Mouse (Mus musculus) kidney, embryonic 15.5 days (tissue): ENCODE data around the gene Ror2. TPM values are rescaled to one million over a fixed set of nuclear protein-coding genes. Genes with fewer than 3 reads are reported as not detected.
"Not testable (repeated sequence)": the region's sequence is repeated elsewhere in the genome, so short reads cannot be mapped to it uniquely, and the experiment has no call there.

Experiments
- ATAC-seq: fragments of 200-750 bp; cut with Nextera tagmentation; replicated peaks from 2 replicates; pipeline ENCODE4 v1.8.0; 2017; ENCODE audit warnings: moderate TSS enrichment; ENCODE audit not compliant: low FRiP score
- H3K27ac ChIP-seq: fragments of 300-500 bp; sonication (generic); 2 replicates; pipeline ENCODE4 v1.5.1; 2015; ENCODE audit warnings: mild to moderate bottlenecking, inconsistent platforms
- H3K27me3 ChIP-seq: fragments of 300-500 bp; sonication (generic); 2 replicates; pipeline ENCODE4 v1.6.1; 2015; ENCODE audit warnings: inconsistent platforms
- H3K36me3 ChIP-seq: fragments of 300-500 bp; sonication (generic); 2 replicates; pipeline ENCODE4 v1.6.1; 2015; ENCODE audit warnings: inconsistent platforms
- H3K4me1 ChIP-seq: fragments of 300-500 bp; sonication (generic); 2 replicates; pipeline ENCODE4 v1.6.1; 2015; ENCODE audit warnings: inconsistent platforms
- H3K4me2 ChIP-seq: fragments of 300-500 bp; sonication (generic); 2 replicates; pipeline ENCODE4 v1.6.1; 2015; ENCODE audit warnings: moderate library complexity, mild to moderate bottlenecking, inconsistent platforms
- H3K4me3 ChIP-seq: fragments of 300-500 bp; sonication (generic); replicated peaks from 2 replicates; pipeline ENCODE4 v1.5.1; 2015; ENCODE audit warnings: mild to moderate bottlenecking, inconsistent platforms
- H3K9ac ChIP-seq: fragments of 300-500 bp; sonication (generic); 2 replicates; pipeline ENCODE4 v1.6.1; 2015; ENCODE audit warnings: mild to moderate bottlenecking, inconsistent platforms
- H3K9me3 ChIP-seq: fragments of 300-500 bp; sonication (generic); replicated peaks from 2 replicates; pipeline ENCODE4 v1.6.1; 2016; ENCODE audit warnings: inconsistent platforms
- WGBS: fragments of 180-500 bp; shearing (Covaris S2); methylation state at CpG from one replicate; pipeline ENCODE4 v1.1.7; 2015; ENCODE audit warnings: mixed read lengths; 5-methylcytosine and 5-hydroxymethylcytosine counted together
- polyA plus RNA-seq: library from polyadenylated mRNA; unstranded; fragments of >200 nt; fragmentation: Nextera tagmentation; extraction: Ambion mirVana; gene quantifications from 2 replicates; pipeline ENCODE4 v1.2.1, GENCODE M21; 2015

Ror2 gene
- polyA plus RNA-seq = 9.6 and 11.2 TPM in 2 replicates

DNA sequence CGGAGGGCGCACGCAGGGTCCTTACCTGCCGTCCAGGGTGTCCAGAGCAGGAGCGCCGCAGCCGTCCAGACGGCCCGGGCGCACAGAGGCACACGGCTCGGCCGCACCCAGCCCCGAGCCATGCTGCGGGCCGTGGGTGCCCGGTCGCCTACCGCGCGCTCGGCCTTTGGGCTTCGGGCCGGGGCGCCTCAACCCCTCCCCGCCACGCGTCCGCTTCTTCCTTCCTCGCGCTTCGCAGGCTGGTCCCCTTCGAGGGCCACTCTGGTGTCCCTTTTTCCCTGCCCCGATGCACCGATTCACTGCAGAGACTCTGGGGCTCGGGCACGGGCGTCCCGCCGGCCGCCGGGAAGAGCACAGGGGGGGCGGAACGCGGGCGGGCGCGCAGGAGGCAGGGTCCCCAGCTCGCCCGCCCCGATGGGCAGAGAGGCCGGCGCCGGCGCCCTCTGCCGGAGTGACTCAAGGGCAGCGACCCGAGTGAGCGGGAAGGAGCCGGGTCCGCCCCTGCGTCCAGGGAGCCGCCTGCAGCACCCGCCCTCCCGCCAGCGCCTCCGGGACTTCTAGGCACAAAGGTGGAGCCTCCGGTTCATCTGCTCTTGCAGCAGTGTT is at the start of gene Ror2:
Gene Ror2 (minus strand): TSS at position 369 of the 606 bp plus-strand sequence.
- Histone ChIP-seq H3K27me3 (peaks cover 48% of the 10 kb centered on the region), H3K36me3 (no peaks in the 10 kb centered on the region), H3K9me3 (no peaks in the 10 kb centered on the region), H3K4me3 (peak within 1 kb of the TSS; percentile 71), H3K9ac (peak within 1 kb of the TSS; percentile 77), H3K27ac (peak within 1 kb of the TSS; percentile 67), H3K4me2 (peak within 1 kb of the TSS; percentile 87), H3K4me1 (peaks cover 45% of the 10 kb centered on the region)
- peak; percentile 83 for ATAC-seq
- WGBS = under 1% methylated on average over 65 of the region's 68 CpGs

DNA sequence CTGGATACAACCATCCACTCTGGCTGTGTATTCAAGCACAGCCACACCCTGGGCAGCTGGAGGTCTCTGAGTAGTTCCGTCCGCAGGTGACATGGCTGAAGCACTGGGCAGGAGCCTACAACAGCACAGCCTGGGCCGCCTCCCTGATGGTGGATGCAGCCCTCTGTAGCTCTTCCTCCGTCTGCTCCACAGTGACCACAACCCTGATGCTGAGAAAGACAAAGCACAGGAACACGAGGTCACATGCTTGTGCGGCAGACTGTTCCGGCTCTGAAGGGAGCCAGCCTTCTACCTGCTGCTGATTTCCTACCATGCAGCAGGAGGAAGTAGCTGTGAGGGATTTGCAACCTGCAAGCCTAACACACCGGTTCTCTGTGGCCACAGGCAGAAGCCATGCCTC is 47.8 kb upstream of the Ror2 start:
- Histone ChIP-seq H3K9ac (no peak overlapping the region), H3K36me3 (peaks cover 65% of the 10 kb centered on the region), H3K9me3 (no peaks in the 10 kb centered on the region), H3K27ac (no peak overlapping the region), H3K4me2 (no peak overlapping the region), H3K4me3 (no peak overlapping the region), H3K4me1 (no peaks in the 10 kb centered on the region), H3K27me3 (no peaks in the 10 kb centered on the region)
- WGBS = 88% methylated on average over 8 of the region's 8 CpGs
- ATAC-seq = no peak

DNA sequence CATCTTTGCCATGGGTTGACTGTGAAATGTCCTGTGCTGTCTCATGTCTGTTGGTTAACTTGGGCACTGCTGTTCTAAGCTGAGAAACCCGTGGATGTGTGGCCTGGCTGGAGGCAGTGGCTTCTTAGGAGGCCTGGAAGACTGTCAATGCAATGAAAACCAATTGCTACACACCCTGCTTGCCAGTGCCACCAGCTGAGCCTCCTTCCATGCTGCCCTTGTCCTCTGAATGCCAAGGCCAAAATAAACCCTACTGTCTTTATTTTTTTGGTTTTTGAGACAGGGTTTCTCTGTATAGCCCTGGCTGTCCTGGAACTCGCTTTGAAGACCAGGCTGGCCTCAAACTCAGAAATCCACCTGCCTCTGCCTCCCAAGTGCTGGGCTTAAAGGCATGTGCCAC is 44.3 kb upstream of the Ror2 start:
- Histone ChIP-seq H3K4me2 (no peak overlapping the region), H3K27ac (no peak overlapping the region), H3K9ac (no peak overlapping the region), H3K36me3 (peaks cover 33% of the 10 kb centered on the region), H3K27me3 (no peaks in the 10 kb centered on the region), H3K4me1 (no peaks in the 10 kb centered on the region), H3K4me3 (no peak overlapping the region), H3K9me3 (no peaks in the 10 kb centered on the region; the same call in 1 of the 2 replicates)
- WGBS = 88% methylated on average over 2 of the region's 2 CpGs
- ATAC-seq = no peak

DNA sequence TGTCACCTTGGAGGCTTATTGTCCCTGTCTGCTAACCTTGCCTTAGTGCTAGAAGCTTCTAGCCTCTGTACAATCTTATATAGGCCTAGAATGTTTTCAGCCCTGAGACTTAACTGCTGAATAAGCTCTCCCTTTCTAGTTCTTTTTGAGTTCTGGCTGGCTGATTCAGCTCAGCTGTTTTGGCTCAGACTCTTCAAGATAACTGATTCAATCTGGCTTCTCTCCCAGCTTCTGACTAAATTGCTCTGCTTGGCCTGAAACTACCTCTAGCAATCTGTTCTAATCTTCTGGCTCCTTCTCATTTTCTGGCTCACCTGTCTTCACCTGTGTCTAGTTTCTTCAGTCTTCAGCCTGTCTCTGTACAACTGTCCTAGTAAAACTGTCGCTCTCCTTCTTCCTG is 39.6 kb upstream of the Ror2 start:
- Histone ChIP-seq H3K36me3 (no peaks in the 10 kb centered on the region), H3K4me2 (no peak overlapping the region), H3K27ac (no peak overlapping the region), H3K4me1 (peaks cover 7% of the 10 kb centered on the region; the same call in 1 of the 2 replicates), H3K4me3 (no peak overlapping the region), H3K9me3 (no peaks in the 10 kb centered on the region; the same call in 1 of the 2 replicates), H3K9ac (no peak overlapping the region), H3K27me3 (no peaks in the 10 kb centered on the region)
- WGBS = 98% methylated on average over 1 of the region's 1 CpGs
- no peak for ATAC-seq

DNA sequence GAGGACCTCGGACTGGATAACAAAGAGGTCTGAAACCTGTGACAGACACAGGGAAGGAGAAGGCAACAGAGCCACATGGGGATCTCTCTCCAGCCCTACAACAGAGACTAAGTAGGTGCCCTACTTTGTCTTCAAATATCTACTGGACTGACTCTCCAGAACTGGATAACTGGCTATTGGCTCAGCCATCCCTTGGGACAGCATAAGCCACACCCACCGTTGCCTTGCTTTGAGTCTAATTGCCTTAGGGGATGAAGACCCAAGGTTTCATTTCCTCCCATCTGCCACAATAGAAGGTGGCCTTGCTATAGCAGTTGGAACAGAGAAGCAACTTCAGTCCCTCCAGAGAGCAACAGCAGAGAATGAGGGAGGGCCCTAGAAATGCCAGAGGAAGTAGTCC is 37.7 kb upstream of the Ror2 start:
- no peaks in the 10 kb centered on the region for H3K36me3 ChIP-seq
- no peaks in the 10 kb centered on the region; the same call in 1 of the 2 replicates for H3K9me3 ChIP-seq
- H3K4me3 ChIP-seq = no peak overlapping the region
- H3K9ac ChIP-seq = no peak overlapping the region
- peaks cover 7% of the 10 kb centered on the region; the same call in 1 of the 2 replicates for H3K4me1 ChIP-seq
- WGBS = 77% methylated on average over 2 of the region's 2 CpGs
- H3K27ac ChIP-seq = no peak overlapping the region
- ATAC-seq = no peak
- H3K4me2 ChIP-seq = no peak overlapping the region
- no peaks in the 10 kb centered on the region for H3K27me3 ChIP-seq

DNA sequence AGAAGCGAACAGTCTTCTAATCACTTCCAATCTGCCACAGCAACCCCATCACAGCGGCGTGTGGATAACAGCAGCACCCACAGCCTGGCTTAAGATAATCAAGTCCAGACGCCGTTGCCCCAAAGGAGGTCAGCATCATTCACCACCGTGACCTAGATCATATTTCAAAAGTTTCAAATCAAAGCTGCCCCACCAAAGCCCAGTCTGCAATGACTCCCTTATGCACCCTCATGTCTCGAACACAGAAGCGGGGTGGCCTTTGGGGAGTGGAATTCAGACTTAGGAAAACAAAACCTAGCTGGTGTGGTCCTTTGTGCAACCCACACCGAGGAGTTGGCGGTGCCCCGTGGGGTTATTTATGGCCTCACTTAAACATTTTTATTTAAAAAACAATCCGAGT is 35.0 kb upstream of the Ror2 start:
- Histone ChIP-seq H3K9ac (no peak overlapping the region), H3K9me3 (no peaks in the 10 kb centered on the region; the same call in 1 of the 2 replicates), H3K4me2 (no peak overlapping the region), H3K4me3 (no peak overlapping the region), H3K36me3 (no peaks in the 10 kb centered on the region), H3K27ac (no peak overlapping the region), H3K27me3 (peaks cover 10% of the 10 kb centered on the region), H3K4me1 (peaks cover 16% of the 10 kb centered on the region)
- WGBS = 29% methylated on average over 12 of the region's 12 CpGs
- ATAC-seq = no peak

DNA sequence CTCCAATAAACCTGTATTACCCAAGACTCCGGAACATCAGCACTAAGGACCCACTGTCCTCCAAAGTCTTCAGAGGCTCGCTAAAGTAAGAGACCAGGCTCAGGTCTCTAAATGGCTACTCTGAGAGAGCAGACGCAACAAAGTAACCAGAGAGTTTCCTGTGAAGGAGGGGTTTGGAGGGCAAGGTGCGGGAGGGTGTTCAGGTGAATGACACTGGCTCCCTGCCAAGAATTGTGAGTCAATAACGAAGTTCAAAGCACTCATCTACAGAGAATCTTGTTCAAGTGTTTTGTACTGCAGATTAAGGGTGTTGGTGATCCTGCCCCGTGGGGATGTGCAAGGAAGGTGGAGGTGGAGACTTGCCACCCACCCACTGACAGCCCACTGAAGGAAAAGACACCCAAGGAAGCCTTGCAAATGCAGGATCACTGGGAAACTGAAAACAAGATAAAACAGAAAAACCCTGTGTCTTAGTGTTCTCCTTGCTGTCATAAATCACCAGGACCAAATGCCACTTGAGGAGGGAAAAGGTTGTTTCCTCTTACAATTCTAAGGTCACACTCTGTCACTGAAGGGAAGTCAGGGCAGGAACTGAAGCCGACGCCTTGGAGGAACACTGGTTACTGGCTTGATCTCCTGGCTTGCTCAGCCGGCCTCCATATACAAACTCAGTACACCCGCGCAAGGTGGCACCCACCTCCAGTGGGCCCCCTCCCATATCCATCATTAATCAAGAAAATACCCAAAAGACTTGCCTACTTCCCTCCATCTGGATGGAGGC is 30.8 kb upstream of the Ror2 start:
- H3K9ac ChIP-seq = no peak overlapping the region
- no peak overlapping the region for H3K27ac ChIP-seq
- H3K36me3 ChIP-seq = no peaks in the 10 kb centered on the region
- peaks cover 19% of the 10 kb centered on the region for H3K27me3 ChIP-seq
- WGBS = 28% methylated on average over 11 of the region's 11 CpGs
- no peak for ATAC-seq
- no peak overlapping the region for H3K4me2 ChIP-seq
- no peak overlapping the region for H3K4me3 ChIP-seq
- H3K9me3 ChIP-seq = no peaks in the 10 kb centered on the region
- H3K4me1 ChIP-seq = peaks cover 20% of the 10 kb centered on the region

DNA sequence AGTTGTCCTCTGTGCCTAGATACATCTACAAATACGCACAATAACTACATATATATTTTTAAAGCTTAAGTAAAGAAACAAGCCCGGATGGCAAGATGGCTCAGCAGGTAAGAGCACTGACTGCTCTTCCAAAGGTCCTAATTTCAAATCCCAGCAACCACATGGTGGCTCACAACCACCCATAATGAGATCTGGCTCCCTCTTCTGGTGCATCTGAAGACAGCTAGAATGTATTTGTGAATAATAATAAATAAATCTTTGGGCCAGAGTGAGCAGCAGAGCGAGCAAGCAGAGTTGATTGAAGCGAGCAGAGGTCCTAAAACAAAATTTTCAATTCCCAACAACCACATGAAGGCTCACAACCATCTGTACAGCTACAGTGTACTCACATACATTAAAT is 29.8 kb upstream of the Ror2 start:
- H3K4me2 ChIP-seq, H3K9ac ChIP-seq, H3K9me3 ChIP-seq, H3K27ac ChIP-seq, ATAC-seq, H3K4me3 ChIP-seq, H3K36me3 ChIP-seq: not testable (repeated sequence)
- peaks cover 19% of the 10 kb centered on the region for H3K27me3 ChIP-seq
- peaks cover 14% of the 10 kb centered on the region for H3K4me1 ChIP-seq
- 84% methylated on average over 4 of the region's 4 CpGs for WGBS

DNA sequence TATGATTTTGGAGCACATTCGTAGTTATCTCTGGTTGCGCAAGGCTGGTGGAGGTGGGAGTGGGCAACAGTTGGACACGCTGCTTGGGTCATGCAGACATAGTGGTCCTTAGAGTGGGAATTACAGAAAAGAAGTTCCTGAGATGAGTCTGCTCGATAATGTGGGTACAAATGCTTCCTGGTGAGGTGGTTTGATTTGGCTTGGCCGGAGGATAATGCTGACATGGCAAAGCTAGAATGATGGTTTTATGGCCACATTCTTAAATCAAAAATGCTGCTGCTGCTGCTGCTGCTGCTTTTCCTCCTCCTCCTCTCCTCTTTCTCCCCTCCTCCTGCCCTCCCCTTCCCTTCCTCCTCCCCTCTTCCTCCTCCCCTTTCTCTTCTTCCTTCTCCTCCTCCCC is 24.5 kb upstream of the Ror2 start:
- ATAC-seq = no peak
- no peak overlapping the region for H3K4me3 ChIP-seq
- peak overlapping the region; percentile 75 for H3K27ac ChIP-seq
- peaks cover 23% of the 10 kb centered on the region for H3K4me1 ChIP-seq
- WGBS = 56% methylated on average over 5 of the region's 5 CpGs
- H3K27me3 ChIP-seq = peaks cover 24% of the 10 kb centered on the region
- H3K9ac ChIP-seq = no peak overlapping the region
- no peak overlapping the region for H3K4me2 ChIP-seq
- H3K36me3 ChIP-seq = no peaks in the 10 kb centered on the region
- H3K9me3 ChIP-seq = no peaks in the 10 kb centered on the region

DNA sequence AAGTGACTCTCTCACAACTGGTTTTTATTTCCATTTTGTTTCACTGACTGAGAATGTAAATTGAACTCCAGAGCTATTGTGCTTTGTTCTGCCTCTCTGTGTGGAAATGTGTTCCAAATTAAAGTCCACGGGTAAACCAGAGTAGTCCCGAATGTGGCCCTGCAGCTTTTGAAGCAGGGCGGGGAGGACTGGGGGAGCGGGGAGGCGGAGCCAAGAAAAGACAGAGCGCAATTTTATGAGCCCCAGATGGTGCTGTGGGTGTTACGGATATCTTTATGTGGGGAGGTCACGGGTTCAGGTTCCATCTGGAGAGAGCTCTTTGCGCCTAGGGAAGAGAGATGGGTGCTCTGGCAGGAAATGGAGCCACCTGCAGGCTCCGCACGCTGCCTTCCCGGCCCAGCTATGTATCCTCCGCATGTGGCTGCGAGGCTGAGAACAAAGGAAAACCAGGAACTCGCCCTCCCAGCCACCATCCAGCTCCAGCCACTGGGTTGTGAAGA is 23.8 kb upstream of the Ror2 start:
- under 1% methylated on average over 15 of the region's 15 CpGs for WGBS
- H3K9me3 ChIP-seq = no peaks in the 10 kb centered on the region
- peak overlapping the region; percentile 36 for H3K4me3 ChIP-seq
- H3K36me3 ChIP-seq = no peaks in the 10 kb centered on the region
- H3K27ac ChIP-seq = peak overlapping the region; percentile 75
- H3K4me2 ChIP-seq = peak overlapping the region; percentile 63
- ATAC-seq = peak; percentile 78
- peak overlapping the region; percentile 23; the same call in 1 of the 2 replicates for H3K9ac ChIP-seq
- peaks cover 23% of the 10 kb centered on the region for H3K4me1 ChIP-seq
- peaks cover 24% of the 10 kb centered on the region for H3K27me3 ChIP-seq

DNA sequence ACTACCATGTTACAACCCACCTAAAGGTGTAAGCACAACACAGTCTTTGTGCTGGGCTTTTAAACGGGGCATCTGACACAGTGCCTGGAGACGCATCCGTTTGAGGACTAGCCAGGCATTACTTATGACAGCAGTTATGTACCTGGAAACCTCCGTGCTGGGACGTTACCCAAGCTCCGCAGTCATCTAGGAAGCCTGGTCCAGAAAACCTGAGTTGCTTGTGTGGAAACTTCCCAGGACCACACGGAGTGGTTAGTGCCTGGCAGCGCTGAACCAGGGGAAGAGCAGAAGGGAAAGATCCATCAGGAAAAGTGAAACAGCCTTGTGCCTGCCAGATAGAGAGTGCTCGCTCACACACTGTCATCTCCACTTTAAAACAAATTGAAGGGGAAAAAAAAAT is 23.2 kb upstream of the Ror2 start:
- 15% methylated on average over 9 of the region's 9 CpGs for WGBS
- H3K9me3 ChIP-seq = no peaks in the 10 kb centered on the region
- peaks cover 20% of the 10 kb centered on the region for H3K4me1 ChIP-seq
- H3K27me3 ChIP-seq = peaks cover 24% of the 10 kb centered on the region
- ATAC-seq = no peak; the same call in 1 of the 2 replicates
- peak overlapping the region; percentile 36 for H3K4me3 ChIP-seq
- no peaks in the 10 kb centered on the region for H3K36me3 ChIP-seq
- peak overlapping the region; percentile 23; the same call in 1 of the 2 replicates for H3K9ac ChIP-seq
- peak overlapping the region; percentile 63 for H3K4me2 ChIP-seq
- H3K27ac ChIP-seq = peak overlapping the region; percentile 75

DNA sequence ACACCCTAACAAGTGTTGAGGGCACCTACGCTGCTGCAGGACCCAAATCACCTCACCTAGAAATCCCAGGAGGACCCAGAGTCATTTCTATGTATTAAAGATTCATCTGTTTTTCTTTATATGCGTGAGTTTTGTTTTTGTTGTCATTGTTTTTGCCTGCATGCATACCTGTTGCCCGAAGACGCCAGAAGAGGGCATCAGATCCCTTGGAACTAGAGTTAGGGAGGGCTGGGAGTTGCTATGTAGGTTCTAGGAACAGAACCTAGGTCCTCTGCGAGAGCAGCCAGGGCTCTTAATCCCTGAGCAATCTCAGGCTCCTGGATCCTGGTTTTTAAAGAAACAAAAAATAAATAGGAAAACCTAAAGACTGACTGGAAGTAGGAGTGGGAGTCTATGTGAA is 20.9 kb upstream of the Ror2 start:
- Histone ChIP-seq H3K9ac (no peak overlapping the region), H3K4me2 (no peak overlapping the region), H3K36me3 (no peaks in the 10 kb centered on the region), H3K4me3 (no peak overlapping the region), H3K9me3 (no peaks in the 10 kb centered on the region), H3K27ac (no peak overlapping the region), H3K27me3 (peaks cover 15% of the 10 kb centered on the region), H3K4me1 (peaks cover 31% of the 10 kb centered on the region)
- no peak for ATAC-seq
- 80% methylated on average over 5 of the region's 5 CpGs for WGBS
